Mouse (Mus musculus) spleen, postnatal 4 days (tissue): ENCODE results near the gene Psmd8.
A peak's percentile ranks its signal among the peaks of the same experiment; 100 is the strongest.

Experiments
- DNase-seq, 2 experiments: peaks; one replicate each; pipeline ENCODE4 v3.0.0; 2022; ENCODE audit warnings: low spot score in 2 of 2

The Psmd8 gene

GRCm38 (mm10) chr7:29134693-29135386, 45.7 kb downstream of the Psmd8 start, which contains the start of gene Rasgrp4:
Gene Rasgrp4, plus strand, starts transcription at chr7:29134851.
- peak in 1 of 2 experiments; percentile 61 for DNase-seq

GRCm38 (mm10) chr7:29134230-29134629, 46.3 kb downstream of the Psmd8 start:
- DNase-seq: no peak

- no peak for DNase-seq
These were observed 51.8 kb downstream of the Psmd8 start for GRCm38 (mm10) chr7:29128725-29129124.

- peak; percentile 72 to 87 for DNase-seq
These were observed 54.2 kb downstream of the Psmd8 start for GRCm38 (mm10) chr7:29126173-29126915.

GRCm38 (mm10) chr7:29124970-29125369, 55.5 kb downstream of the Psmd8 start, which contains the start of gene Ryr1:
Gene Ryr1, minus strand, starts transcription at chr7:29125179.
- peak; percentile 54 to 78 for DNase-seq
